Mouse (Mus musculus) T-helper 1 cell (primary cell): ENCODE results near the gene Gm45799.

Source experiments
- in situ Hi-C: fragments of 300-600 bp; cut with MboI, MseI; formaldehyde crosslinking; loops from one replicate; pipeline ENCODE4 v1.15.1; 2025; ENCODE audit warnings: high pct_unique_total_duplicates

Gene Gm45799

GRCm38 (mm10) chr7:105640233-105640893 is at the start of gene Gm45799, which contains the start of gene Arfip2:
Gm45799 (plus strand) TSS chr7:105640552.
Arfip2 (minus strand) TSS chr7:105640416.
- in situ Hi-C loops: loop anchor here (5.0 to 25.0 kb wide), 2 partner anchors 172 to 1972 kb away; partner anchors contain the start of gene Mrpl17

DNA sequence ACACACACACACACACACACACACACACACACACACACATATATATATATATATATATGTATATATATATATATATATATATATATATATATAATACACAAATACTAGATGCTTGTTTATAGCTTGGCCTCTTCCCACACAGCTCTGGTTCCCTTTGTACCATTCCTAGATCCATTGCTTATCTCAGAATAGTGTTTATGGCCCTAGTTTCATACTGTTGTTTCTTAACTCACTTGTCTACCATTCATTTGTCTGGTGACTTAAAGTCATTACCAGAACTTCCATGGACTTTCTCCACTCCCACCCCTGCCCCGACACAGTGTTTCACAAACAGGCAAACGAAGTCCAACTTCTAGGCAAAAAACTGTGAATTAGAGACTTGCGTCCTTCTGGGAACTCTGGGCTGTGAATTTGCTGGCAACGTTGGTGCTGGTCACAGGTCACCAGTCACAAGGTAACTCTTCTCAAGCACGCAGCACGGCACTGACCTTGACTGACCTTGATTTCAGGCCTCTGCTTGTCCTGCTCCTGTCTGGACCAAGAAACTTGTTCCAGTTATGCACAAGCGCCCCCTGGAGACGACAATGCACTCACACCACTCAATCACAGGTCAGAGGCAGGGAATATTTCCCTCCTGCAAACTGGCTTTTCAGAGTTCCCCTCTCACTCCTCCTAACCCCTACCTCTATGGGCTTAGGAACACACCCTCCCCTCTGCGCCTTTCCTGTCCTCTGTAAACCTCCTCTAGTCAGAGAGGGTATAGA is 37.3 kb upstream of the Gm45799 start:
- in situ Hi-C loops: no loop called here

- in situ Hi-C loops: no loop called here
Measured at GRCm38 (mm10) chr7:105608467-105608866, 31.9 kb upstream of the Gm45799 start.

- in situ Hi-C loops: no loop called here
Measured at GRCm38 (mm10) chr7:105611767-105612166, 28.6 kb upstream of the Gm45799 start.

DNA sequence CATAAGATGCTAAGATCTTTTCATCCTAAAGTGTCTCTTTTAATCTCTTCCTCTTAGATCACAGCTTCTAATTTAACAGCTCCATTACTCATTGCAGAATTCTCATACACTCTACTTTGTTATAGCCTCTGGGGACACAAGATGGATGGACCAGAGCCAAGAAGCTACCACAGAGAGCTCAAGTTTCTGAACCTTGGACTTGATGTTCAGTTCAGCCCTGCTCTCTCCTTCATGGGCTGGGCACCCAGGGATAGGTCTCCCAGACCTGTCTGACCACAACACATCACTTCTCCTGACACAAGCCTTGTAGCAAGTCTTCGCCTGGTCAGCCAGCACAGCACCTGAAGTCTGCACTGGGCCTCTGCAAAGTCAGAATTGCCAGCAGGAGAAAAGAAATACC is 26.0 kb upstream of the Gm45799 start:
- in situ Hi-C loops: no loop called here

GRCm38 (mm10) chr7:105615720-105616119 is 24.6 kb upstream of the Gm45799 start:
- in situ Hi-C loops: no loop called here

GRCm38 (mm10) chr7:105616561-105616960 is 23.8 kb upstream of the Gm45799 start:
- in situ Hi-C loops: no loop called here

DNA sequence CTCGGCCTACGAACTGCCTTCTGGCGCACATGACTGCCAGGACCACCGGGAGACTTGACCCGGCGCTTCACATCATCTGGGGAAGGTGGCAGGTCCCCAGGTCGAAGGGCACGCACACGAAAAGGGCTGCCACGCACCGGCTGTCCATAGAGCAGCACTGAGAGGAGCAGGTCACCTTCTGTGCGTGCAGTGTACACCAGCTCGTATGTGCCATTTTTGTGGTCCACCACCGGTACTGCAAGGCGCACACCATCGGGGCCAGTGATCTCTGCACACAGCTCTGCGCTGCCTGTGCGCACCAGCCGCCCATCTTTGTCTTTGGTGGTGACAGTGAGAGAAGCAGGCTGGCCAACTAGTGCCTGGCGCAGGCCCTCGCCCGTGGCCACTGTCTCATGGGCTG is 22.5 kb upstream of the Gm45799 start:
- in situ Hi-C loops: no loop called here

DNA sequence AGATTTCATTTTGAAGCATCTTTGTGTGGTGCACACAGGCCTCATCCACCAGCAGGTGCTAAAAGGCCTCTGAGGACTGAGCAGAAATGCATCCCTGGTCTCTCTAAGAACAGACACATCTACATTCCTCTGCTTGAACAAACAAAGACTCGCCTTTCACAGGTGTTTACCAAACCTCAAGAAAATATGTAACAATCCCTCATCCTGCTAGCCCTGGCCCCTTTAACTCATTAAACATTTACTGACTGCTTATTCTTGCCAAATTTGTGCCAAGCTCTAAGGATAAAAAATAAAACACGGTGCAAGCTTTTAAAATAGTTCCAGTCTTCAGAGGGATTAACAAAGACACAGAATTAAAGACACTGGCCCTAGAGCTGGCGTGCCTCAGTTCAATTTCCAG is 20.7 kb upstream of the Gm45799 start:
- in situ Hi-C loops: no loop called here

GRCm38 (mm10) chr7:105621053-105621452 is 19.3 kb upstream of the Gm45799 start:
- in situ Hi-C loops: no loop called here

- in situ Hi-C loops: no loop called here
Measured at GRCm38 (mm10) chr7:105621646-105622292, 18.6 kb upstream of the Gm45799 start.

GRCm38 (mm10) chr7:105625397-105625796 is 15.0 kb upstream of the Gm45799 start:
- in situ Hi-C loops: loop anchor here (5.0 to 25.0 kb wide), 2 partner anchors 48 to 1987 kb away; no protein-coding TSS in a partner anchor

GRCm38 (mm10) chr7:105628633-105629032 is 11.7 kb upstream of the Gm45799 start:
- in situ Hi-C loops: loop anchor here (5.0 to 25.0 kb wide), 2 partner anchors 51 to 1984 kb away; no protein-coding TSS in a partner anchor

DNA sequence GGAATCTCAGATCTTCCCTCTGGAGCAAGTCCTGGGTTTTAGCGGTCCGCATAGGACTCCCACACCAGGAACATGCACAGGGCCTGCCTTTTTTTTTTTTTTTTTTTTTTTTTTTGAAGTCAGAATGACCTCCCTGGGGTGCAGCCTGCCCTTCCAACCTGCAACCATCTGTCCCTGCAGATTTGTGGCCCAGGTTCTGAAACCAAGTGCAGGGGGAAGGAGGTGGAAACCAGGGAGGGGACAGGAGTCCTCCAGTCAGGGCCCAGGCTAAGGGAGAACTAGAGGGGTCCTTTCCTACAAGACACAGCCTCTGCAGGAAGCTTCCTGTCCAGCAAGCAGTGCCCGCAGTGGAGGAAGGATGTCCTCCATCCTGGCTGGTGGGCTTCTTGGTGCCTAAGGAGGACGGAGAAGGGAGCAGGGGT is 7.8 kb upstream of the Gm45799 start:
- in situ Hi-C loops: loop anchor here (10.0 to 25.0 kb wide), 2 partner anchors 228 to 1980 kb away; partner anchors contain the start of genes Cnga4 and Fam160a2

- in situ Hi-C loops: loop anchor here (10.0 to 25.0 kb wide), 2 partner anchors 228 to 1979 kb away; partner anchors contain the start of genes Cnga4 and Fam160a2
Measured at GRCm38 (mm10) chr7:105633127-105633800, 7.1 kb upstream of the Gm45799 start, which contains the start of gene Trim3. Trim3 (minus strand) TSS chr7:105633571.

DNA sequence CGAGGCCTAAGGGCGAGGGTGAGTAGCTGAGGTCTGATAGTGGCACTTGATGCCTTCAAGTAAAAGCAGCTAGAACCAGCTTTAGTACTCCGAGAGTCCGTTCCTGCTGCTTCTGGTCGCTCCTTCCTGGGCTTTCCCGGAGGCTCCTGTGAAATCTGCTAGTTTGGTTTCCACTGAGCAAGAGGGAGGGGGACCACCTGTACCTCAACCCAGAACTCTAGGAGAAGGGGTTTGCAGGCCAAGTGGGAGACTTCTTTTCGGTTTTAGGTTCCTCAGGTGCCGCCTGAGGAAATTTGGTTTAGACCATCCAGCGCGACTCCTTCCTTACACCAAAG is 6.6 kb upstream of the Gm45799 start:
- in situ Hi-C loops: loop anchor here (10.0 to 25.0 kb wide), 2 partner anchors 229 to 1979 kb away; partner anchors contain the start of genes Cnga4 and Fam160a2

- in situ Hi-C loops: loop anchor here (10.0 to 25.0 kb wide), 2 partner anchors 230 to 1978 kb away; partner anchors contain the start of genes Cnga4 and Fam160a2
Measured at GRCm38 (mm10) chr7:105634272-105634920, 6.0 kb upstream of the Gm45799 start.

DNA sequence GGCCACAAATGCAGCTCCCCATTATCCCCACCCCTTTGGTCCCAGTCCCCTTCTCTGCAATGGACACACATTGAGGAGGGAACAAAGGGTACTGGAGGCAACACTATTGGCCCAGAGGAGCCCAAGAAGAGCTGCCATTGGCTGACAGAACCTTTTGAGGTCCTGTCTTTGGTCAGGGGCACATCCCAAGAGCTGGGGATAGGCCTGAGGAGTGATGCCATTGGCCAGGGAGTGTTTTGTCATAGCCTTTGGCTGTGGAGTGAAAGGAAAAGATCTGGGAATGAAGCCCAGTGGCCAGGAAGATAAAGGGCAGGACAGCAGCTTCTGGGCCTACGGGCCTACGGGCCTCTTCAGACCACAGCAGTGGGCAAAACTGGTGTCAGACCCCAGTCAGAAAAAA is 4.6 kb upstream of the Gm45799 start:
- in situ Hi-C loops: loop anchor here (5.0 to 25.0 kb wide), 3 partner anchors 102 to 1977 kb away; partner anchors contain the start of genes Cnga4, Fam160a2, Ilk and Rrp8

- in situ Hi-C loops: loop anchor here (5.0 to 25.0 kb wide), 3 partner anchors 99 to 1974 kb away; partner anchors contain the start of genes Cnga4, Fam160a2, Ilk and Rrp8
Measured at GRCm38 (mm10) chr7:105638776-105639175, 1.6 kb upstream of the Gm45799 start.

- in situ Hi-C loops: loop anchor here (5.0 to 25.0 kb wide), 3 partner anchors 98 to 1973 kb away; partner anchors contain the start of genes Cnga4, Fam160a2, Ilk and Rrp8
Measured at GRCm38 (mm10) chr7:105639304-105639703, 1.0 kb upstream of the Gm45799 start.
